Mouse (Mus musculus) erythroblast, embryonic 14.5 days (primary cell): ENCODE results near the gene Rpl27.

Experiments used
- GATA1 ChIP-seq: IDR thresholded peaks from 2 replicates; pipeline ENCODE4 v1.6.1; 2012; ENCODE audit warnings: low read length, inconsistent platforms, mixed read lengths
- TAL1 ChIP-seq: IDR thresholded peaks from 3 replicates; pipeline ENCODE4 v1.6.1; 2012; ENCODE audit warnings: low read length, inconsistent platforms, mixed read lengths

GRCm38 (mm10) chr11:101418991-101419390 is 23.1 kb upstream of the Rpl27 start:
- TF ChIP-seq TAL1 (no peak), GATA1 (no peak)
